Mouse (Mus musculus) brain, embryonic 14.5 days (tissue): Measurements from ENCODE around the gene Ralbp1.

ENCODE experiments used
- CTCF ChIP-seq: fragments of 200-500 bp; IDR thresholded peaks from 2 replicates; pipeline ENCODE4 v1.5.1; 2012; ENCODE audit warnings: inconsistent platforms, mild to moderate bottlenecking, moderate library complexity, borderline replicate concordance; ENCODE audit not compliant: insufficient read depth, insufficient read length; ENCODE audit errors: extremely low read depth
- POLR2A ChIP-seq: fragments of 200-500 bp; IDR thresholded peaks from 2 replicates; pipeline ENCODE4 v1.6.1; 2012; ENCODE audit warnings: mild to moderate bottlenecking, inconsistent platforms, borderline replicate concordance; ENCODE audit not compliant: poor library complexity, insufficient read depth, insufficient read length, severe bottlenecking; ENCODE audit errors: extremely low read depth

- no peak for TF ChIP-seq CTCF
- no peak for TF ChIP-seq POLR2A
Observed at GRCm38 (mm10) chr17:65830216-65830863, 55.3 kb downstream of the Ralbp1 start.
